Mouse (Mus musculus): ENCODE results near the gene Cfdp1.

DNA sequence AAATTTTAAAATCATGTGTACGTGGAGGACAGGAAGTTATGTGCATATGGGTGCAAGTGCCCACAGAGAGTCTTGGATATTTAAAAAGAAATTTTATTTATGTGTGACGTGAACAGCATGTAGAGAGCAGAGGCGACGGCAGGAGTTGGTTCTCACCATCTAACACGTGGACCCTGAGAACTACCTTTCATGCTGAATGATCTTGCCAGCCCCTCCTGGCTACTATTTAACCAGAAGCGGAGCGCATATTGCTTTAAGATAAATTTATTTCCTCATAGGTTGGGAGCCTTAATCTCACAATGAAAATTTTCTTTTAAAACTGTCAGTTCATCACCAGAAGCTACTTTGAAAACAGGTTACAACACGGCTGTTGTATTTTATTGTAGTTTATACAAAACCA, 10.6 kb upstream of the Cfdp1 start:
- TF ChIP-seq CTCF (IDR thresholded peaks at IDR 0.05; ENCODE audit: low read depth) (no peak), EP300 (optimal IDR thresholded peaks at IDR 0.05) (no peak)
